Mouse (Mus musculus) small intestine, adult 2 months (tissue): ENCODE data around the gene Napepld.

Source experiments
- CTCF ChIP-seq: fragments of 200-500 bp; IDR thresholded peaks from 2 replicates; pipeline ENCODE4 v1.5.1; 2012; ENCODE audit warnings: low read depth, mild to moderate bottlenecking, control low read depth, inconsistent platforms, low read length, moderate library complexity, mixed read lengths; ENCODE audit not compliant: insufficient replicate concordance, insufficient read length; ENCODE audit errors: extremely low read depth
- POLR2A ChIP-seq: fragments of 200-500 bp; IDR thresholded peaks from 2 replicates; pipeline ENCODE4 v1.6.1; 2012; ENCODE audit warnings: low read depth, mild to moderate bottlenecking, control low read depth, inconsistent platforms, low read length, moderate library complexity

GRCm38 (mm10) chr5:21701351-21702008 is at the start of gene Napepld:
- TF ChIP-seq CTCF, result no peak
- TF ChIP-seq POLR2A, result peak; percentile 96
